Mouse (Mus musculus) megakaryocyte, adult 5-6 weeks (primary cell): Measurements from ENCODE around the gene Ankrd31. TPM values are rescaled to one million over a fixed set of nuclear protein-coding genes. Genes with fewer than 3 reads are reported as not detected.
A peak's percentile ranks its signal among the peaks of the same experiment; 100 is the strongest.
"Not testable (repeated sequence)": the region's sequence is repeated elsewhere in the genome, so short reads cannot be mapped to it uniquely, and the experiment has no call there.

Experiments
- ATAC-seq: 2 replicates; pipeline ENCODE4 v1.8.0; 2016; ENCODE audit warnings: mild to moderate bottlenecking, inconsistent platforms; ENCODE audit not compliant: poor library complexity, severe bottlenecking
- total RNA-seq, 2 experiments: library from RNA; stranded (forward) in 1 of 2; stranded (reverse) in 1 of 2; fragments of 153-499, 151-499 nt in 1 of 2; fragments of 221-1000, 200-1000 nt in 1 of 2; gene quantifications; 2 replicates each; pipeline versions ENCODE4 v1.2.3 to v1.2.4; 2015 to 2017

Ankrd31 gene
- total RNA-seq, 2 experiments from 2014 or later: not detected

DNA sequence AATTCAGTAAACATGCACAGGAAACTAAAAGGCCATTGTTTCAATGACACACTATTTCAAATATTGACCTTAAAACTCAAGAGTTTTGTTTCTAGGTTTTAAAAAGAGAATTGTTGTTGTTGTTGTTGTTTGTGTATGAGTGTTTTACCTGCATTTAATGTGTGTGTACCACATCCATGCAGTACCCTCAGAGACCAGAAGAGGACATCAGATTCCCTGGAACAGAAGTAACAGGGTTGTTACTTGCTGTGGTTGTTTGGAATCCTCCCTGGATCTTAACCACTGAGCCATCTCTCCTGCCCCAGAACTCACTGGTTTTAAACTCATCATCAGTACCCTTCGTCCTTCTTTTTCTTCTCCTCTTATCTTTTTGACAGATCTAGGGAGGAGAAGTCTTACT is 105.2 kb downstream of the Ankrd31 start:
- no peak for ATAC-seq

DNA sequence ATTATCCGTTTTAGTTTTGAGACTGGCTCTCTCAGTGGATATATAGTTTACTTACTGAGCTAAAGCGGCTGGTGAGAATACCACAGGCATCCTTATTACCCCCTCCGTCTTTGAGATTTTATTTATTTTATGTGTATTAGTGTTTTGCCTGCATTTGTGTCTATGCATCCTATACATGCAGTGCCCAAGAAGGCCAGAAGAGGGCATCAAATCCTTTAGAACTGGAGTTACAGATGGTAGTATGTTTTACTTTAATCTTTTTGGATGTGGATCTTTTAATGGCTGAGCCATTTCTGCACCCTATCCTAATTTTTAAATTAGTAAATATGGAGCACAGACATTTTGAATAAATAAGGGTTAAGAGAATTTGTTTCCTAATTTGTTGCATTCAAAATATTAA is 107.1 kb downstream of the Ankrd31 start:
- peak; percentile 67 for ATAC-seq

- no peak for ATAC-seq
These were observed 111.1 kb downstream of the Ankrd31 start for GRCm38 (mm10) chr13:96859161-96859560.

DNA sequence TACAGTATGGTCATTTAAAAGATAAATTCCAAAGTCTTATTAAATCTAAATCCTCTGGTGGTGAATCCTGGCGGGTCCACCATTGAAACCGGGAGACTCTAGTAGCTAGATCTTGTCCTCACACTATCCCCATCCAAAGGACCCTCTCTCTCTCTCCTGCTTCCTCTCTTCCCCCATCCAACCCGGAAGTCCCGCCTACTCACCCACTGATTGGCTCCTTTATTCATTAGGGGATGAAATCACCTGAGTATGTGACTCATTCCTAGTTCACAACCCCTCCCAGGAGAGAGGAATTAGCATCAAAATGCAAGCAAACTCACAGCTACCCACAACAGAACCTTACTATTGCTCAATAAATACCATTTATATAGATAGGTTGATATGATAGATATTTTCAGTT is 122.7 kb downstream of the Ankrd31 start:
- ATAC-seq: no peak

DNA sequence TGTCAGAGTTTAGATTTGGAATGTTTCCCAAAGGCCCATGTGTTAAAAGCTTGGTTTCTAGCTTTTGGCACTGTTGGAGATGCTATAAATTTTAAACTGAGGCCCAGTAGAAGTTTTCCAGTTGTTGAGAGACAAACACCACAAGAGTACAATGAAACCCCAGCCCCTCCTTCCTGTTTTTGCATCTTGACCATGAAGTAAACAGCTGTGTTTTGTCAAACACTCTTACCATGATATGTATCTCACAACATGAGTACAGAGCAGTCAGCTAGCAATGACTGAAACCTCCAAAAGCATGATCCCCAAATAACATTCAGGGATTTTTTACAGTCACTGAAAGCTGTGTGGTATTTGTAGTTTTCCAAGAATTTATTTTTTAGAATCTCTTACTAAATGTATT is 126.0 kb downstream of the Ankrd31 start:
- no peak for ATAC-seq

DNA sequence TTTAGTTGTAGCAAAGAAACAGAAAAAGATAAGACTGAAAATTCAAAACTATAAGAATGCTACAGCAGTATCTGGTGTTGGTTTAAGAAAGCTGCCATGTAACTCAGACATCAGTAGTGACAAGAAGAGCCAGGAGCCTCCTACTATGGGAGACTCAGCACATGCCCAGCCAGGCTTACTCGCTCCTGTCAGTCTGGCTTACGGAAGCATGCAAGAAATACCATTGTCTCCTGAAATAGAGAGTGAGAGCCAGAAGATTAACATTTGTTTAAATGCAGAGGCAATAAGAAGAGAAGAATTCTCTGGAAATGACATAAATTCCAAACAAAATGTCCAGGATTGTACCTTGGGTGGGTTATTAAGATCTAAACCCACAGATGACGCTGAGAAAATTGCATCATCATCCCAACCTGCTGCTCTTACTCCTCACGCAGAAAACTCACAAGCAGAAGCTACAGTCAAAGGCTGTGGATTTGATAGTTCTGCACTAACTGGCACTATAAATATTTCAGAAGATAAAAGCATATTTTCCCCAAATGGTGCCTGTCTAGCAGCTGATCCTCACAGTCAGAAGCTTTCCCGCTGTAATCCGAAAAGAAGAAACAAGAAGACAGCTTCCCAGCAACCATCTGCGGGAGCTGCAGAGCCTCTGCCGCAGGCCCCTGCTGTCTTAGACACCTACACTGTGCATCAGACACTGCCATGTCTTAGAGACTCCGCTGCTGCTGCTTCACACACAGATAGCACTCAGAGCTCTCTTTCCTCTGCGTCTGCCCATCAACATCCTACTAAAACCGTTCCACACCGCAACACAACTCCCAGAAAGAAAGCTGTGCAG is 130.4 kb downstream of the Ankrd31 start:
- ATAC-seq: no peak

GRCm38 (mm10) chr13:96884534-96884933 is 136.5 kb downstream of the Ankrd31 start:
- no peak for ATAC-seq

DNA sequence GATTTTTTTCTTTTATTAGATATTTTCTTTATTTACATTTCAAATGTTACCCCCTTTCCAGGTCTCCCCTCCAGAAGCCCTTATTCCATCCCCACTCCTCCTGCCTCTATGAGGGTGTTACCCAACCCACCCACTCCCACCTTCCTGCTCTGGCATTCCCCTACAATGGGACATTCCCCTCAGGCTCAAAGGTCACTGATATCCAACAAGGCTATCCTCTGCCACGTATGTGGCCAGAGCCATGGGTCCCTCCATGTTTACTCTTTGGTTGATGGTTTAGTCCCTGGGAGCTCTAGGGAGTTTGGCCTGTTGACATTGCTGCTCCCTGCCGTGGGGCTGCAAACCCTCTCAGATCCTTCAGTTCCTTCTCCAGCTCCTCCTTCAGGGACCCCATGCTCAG is 141.9 kb downstream of the Ankrd31 start:
- no peak for ATAC-seq

GRCm38 (mm10) chr13:96895144-96895543 is 147.1 kb downstream of the Ankrd31 start:
- ATAC-seq: no peak

- no peak for ATAC-seq
These were observed 158.6 kb downstream of the Ankrd31 start for GRCm38 (mm10) chr13:96906717-96907116.

DNA sequence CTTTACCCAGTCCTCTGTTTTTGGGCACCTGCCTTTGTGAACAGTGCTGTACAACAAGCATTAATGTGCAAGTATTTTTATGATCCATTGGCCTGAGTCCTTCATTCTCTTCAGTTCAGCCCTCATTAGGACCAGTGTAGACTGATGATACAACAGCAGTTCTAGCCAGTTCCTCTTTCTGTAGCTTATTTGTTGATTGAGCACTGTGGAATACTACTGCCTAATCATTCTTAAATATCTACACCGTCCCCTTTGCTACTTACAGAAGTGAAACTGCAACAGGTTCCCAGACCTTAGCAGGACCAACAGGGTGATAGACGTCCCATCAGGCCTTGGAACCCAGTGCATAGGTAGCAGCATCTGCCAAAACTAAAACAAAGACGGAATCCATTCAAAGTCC is 163.1 kb downstream of the Ankrd31 start:
- ATAC-seq: no peak

DNA sequence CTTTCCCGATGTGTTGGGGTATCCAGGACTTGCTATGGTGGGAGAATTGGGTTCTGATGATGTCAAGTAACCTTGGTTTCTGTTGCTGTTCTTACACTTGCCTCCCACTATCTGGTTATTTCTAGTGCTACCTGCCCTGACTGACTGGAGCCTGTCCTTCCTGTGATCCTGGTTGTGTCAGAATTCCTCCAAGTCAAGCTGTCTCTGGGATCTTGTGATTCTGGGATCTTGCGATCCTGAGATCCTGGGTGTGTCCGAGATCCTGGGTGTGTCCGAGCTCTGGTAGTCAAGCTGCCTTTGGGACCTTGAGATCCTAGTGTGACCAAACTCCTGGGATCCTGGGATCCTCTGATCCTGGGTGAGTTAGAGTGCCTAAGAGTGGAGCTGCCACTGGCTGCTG is 175.1 kb downstream of the Ankrd31 start:
- ATAC-seq: not testable (repeated sequence)

DNA sequence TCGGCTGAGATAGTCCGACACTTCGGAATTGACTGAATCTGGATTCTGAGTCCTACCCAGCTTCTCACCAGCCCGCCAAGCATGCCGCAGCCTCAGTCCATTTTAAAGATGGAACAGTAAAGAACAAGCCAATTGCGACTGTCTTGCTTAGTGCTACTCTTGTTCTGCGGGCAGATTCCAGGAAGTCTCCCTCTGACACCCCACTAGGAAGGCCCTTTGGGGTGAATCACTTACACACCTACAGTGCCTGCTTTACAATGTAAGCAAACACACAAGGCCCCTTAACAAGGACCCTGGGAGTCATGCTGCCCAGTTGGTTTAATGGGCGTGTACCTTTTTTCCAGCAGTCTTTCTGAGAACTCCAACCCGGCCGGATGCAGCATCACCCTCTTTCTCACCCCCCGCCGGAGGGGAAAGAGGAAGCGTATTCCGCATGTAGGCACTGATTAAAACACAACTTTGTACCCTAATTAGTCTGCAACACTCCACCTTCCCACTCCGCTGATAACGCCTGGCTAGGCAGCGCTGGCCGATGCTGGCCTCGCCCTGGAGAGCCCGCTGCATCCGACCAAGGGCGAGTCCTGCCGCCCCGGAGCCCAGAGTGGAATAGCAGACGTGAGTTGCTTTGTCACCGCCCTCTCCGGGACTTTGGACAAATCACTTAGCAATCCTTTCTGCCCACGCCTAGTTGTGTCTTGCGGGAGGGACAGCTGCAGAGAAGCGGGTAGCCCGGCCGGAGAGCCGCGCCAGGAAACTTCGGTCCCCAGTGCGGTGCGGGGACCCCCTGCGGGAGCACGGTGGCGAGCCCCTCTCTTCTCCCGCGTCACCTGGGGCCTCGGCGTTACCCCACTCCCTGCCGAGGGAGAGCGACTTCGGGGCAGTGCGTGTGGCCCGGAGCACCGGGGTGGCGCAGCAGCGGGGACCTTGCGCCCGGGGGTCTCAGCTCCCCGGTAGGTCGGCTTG is 176.2 kb downstream of the Ankrd31 start, which contains the start of gene Gcnt4:
TSS of gene Gcnt4 (plus strand) at position 691 of the 963 bp plus-strand sequence.
- ATAC-seq: peak; percentile 79

DNA sequence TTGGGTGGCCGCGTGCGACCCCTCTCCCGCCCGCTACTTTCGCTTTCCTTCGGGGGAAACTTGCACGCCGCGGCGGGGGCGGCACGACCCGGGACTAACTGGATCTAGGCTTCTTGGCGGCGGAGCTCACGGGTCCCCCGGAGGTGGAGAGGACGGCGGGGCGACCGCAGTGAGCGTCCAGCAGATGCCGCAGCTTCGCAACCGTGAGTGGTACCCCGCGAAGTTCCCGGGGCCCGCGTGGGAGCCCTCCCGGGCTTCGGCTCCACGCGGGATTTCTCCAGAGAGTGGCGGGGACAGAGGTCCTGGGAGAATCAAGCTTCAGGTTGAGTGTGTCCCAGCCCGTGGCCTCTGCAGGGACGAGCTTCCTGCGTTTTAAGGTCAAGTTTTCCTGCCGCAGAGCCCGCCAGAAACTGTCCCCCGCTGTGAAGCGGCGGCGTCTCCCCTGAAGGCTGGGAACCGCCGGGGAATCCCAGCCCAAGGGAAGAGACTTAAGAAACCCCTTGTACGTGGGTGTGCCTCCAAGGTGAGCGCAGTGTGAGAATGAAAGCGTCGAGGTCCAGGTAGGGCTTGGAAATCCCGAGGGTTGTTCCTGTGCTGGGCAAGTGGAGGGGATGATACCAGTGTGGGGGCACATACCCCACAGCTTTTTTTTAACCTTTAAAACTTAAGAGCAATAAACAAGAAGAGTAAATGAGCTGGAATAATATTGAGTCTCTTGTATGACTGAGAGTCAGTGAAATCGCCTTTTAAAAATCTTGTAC is 177.1 kb downstream of the Ankrd31 start:
- 0 out of 2 replicates have a peak, but pooled peaks have one; percentile 31 for ATAC-seq

DNA sequence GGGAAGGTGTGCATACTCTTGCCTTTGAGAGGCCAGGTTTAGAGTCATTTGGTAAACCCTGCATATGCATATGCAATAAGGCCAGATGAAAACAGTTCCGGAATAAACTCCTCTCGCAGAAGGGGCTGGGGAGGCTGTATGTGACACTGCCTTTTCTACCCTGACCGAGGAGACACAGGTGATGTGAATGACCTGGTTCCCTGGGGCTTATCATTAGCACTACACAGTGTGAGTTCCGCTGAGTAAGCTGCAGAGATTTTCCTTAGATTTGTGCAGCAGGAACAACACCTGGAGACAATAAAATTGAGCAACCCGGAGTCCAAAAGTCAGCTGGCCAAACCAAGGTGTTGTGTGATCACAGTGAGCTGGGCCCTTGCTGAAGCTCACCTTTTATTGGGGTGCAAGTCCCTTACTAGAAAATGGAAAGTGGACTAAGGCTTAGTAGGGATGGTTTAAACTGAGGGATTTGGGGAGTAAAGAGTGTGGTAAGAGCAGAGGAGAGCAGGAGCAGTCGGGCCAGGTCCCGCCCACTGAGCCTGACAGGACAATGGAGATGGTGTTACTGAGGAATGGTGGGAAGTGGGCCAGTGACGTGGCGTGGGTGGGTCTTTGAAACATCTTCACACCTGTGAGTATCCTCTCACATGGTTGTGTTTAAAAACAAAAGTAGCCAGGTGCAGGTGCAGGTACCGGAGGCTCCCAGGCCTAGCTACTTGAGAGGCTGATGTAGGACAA is 178.1 kb downstream of the Ankrd31 start:
- ATAC-seq: no peak

- ATAC-seq: no peak
These were observed 179.7 kb downstream of the Ankrd31 start for GRCm38 (mm10) chr13:96927781-96928180.

- ATAC-seq: no peak
These were observed 180.5 kb downstream of the Ankrd31 start for GRCm38 (mm10) chr13:96928432-96929039.

DNA sequence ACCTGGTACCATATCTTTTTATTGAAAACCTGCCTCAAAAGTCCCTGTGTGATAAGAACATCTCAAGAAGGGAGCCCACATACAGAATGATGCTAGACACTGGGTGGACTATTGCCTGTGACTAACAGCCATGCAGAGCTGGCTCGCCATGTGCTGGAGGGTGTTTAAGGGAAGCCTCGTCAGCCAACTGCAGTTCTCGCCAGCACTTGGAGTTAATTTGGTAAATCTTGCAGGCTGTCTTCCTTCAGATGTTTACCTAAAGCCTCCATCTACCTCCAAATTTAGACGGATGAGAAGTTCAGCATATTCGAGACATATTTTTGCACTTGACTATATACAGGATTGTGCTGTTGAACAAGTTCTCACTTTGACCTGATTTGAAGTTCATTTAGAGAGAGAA is 184.7 kb downstream of the Ankrd31 start:
- no peak for ATAC-seq

- ATAC-seq: no peak
These were observed 185.3 kb downstream of the Ankrd31 start for GRCm38 (mm10) chr13:96933367-96933766.
